Mouse (Mus musculus) limb, embryonic 15.5 days (tissue): ENCODE results near the gene Prok1. TPM values are rescaled to one million over a fixed set of nuclear protein-coding genes. Genes with fewer than 3 reads are reported as not detected.

Experiments used
- ATAC-seq: fragments of 200-750 bp; cut with Nextera tagmentation; 2 replicates; pipeline ENCODE4 v1.8.0; 2017; ENCODE audit warnings: low read depth, moderate TSS enrichment; ENCODE audit not compliant: insufficient number of reproducible peaks, low FRiP score, low TSS enrichment
- H3K27ac ChIP-seq: fragments of 300-500 bp; sonication (generic); 2 replicates; pipeline ENCODE4 v1.5.1; 2015; ENCODE audit warnings: moderate library complexity, mild to moderate bottlenecking, inconsistent platforms
- H3K27me3 ChIP-seq: fragments of 300-500 bp; sonication (generic); 2 replicates; pipeline ENCODE4 v1.6.1; 2015; ENCODE audit warnings: inconsistent platforms
- H3K36me3 ChIP-seq: fragments of 300-500 bp; sonication (generic); 2 replicates; pipeline ENCODE4 v1.6.1; 2015; ENCODE audit warnings: inconsistent platforms
- H3K4me1 ChIP-seq: fragments of 300-500 bp; sonication (generic); 2 replicates; pipeline ENCODE4 v1.6.1; 2015; ENCODE audit warnings: inconsistent platforms
- H3K4me2 ChIP-seq: fragments of 300-500 bp; sonication (generic); 2 replicates; pipeline ENCODE4 v1.6.1; 2015; ENCODE audit warnings: mild to moderate bottlenecking, inconsistent platforms
- H3K4me3 ChIP-seq: fragments of 300-500 bp; sonication (generic); 2 replicates; pipeline ENCODE4 v1.5.1; 2015; ENCODE audit warnings: mild to moderate bottlenecking, inconsistent platforms
- H3K9ac ChIP-seq: fragments of 300-500 bp; sonication (generic); 2 replicates; pipeline ENCODE4 v1.6.1; 2015; ENCODE audit warnings: inconsistent platforms
- H3K9me3 ChIP-seq: fragments of 300-500 bp; sonication (generic); 2 replicates; pipeline ENCODE4 v1.6.1; 2016; ENCODE audit warnings: inconsistent platforms
- WGBS: fragments of 180-500 bp; shearing (Covaris S2); methylation state at CpG from one replicate; pipeline ENCODE4 v1.1.7; 2015; 5-methylcytosine and 5-hydroxymethylcytosine counted together
- polyA plus RNA-seq: library from polyadenylated mRNA; unstranded; fragments of >200 nt; fragmentation: Nextera tagmentation; extraction: Ambion mirVana; gene quantifications from 2 replicates; pipeline ENCODE4 v1.2.1, GENCODE M21; 2015

Gene Prok1
- polyA plus RNA-seq, 1 experiment from 2014 or later: 0.06 TPM

- no peak for ATAC-seq
- Histone ChIP-seq H3K4me3 (no peak overlapping the region), H3K9ac (no peak overlapping the region), H3K36me3 (no peaks in the 10 kb centered on the region), H3K27me3 (no peaks in the 10 kb centered on the region), H3K4me1 (no peaks in the 10 kb centered on the region), H3K4me2 (no peak overlapping the region), H3K27ac (no peak overlapping the region), H3K9me3 (no peaks in the 10 kb centered on the region)
- 54% methylated on average over 7 of the region's 7 CpGs for WGBS
Observed at GRCm38 (mm10) chr3:107207625-107208253, 31.8 kb downstream of the Prok1 start.

DNA sequence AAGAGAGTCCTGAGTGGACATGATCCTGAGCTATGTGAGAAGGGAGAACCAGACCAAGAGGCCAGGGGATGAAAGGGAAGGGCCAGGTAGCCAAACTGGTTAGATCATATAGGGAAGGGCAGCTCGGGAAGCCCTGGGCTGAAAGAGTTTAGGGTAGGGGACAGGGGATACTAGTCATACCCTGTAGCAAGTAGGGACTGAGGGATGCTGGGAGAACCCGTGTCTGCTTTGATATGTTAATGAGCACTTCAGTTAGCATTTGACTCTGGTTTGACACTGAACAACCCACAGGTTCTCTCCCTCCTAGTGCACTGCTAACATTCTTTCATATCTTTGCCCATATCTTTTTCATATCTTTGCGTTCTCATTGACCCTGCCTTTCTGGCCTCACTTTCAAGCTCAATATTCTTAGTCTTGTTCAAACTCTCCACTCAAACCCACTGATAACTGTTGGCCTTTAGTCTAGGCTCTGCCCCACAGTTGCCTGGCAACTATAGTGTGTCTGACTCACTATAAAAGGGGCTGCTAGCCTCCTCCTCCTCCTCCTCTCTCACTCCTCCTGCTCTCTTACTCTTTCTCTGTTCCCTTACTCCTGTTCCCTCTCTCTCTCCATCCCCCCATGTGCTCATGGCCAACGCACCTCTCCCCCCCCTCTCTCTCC, 32.9 kb downstream of the Prok1 start:
- WGBS: 50% methylated on average over 4 of the region's 4 CpGs
- no peak overlapping the region for H3K4me2 ChIP-seq
- no peaks in the 10 kb centered on the region for H3K27me3 ChIP-seq
- no peaks in the 10 kb centered on the region for H3K9me3 ChIP-seq
- H3K27ac ChIP-seq: no peak overlapping the region
- H3K36me3 ChIP-seq: no peaks in the 10 kb centered on the region
- H3K4me3 ChIP-seq: no peak overlapping the region
- H3K9ac ChIP-seq: no peak overlapping the region
- ATAC-seq: no peak
- no peaks in the 10 kb centered on the region for H3K4me1 ChIP-seq

DNA sequence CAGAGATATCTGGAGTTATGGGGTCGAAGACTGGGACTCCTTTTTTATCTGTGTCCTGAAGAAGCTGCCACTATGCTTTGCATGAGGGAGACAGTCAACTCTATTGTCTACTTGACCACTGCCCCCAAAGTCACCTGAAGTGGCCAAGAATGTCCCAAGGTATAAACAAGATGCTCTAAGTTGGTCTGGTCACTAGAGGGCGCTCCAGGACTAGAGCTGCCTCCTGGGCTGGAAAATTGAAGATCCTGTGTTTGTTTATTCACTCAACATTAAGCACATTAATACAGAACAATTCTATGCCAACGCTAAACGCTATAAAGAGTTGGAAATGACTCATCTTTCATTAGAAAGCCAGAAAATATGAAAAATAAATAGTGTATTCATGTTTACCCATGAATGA, 33.5 kb downstream of the Prok1 start:
- no peaks in the 10 kb centered on the region for H3K27me3 ChIP-seq
- H3K27ac ChIP-seq: no peak overlapping the region
- WGBS: 11% methylated on average over 4 of the region's 4 CpGs
- H3K36me3 ChIP-seq: no peaks in the 10 kb centered on the region
- no peak for ATAC-seq
- no peak overlapping the region for H3K4me2 ChIP-seq
- H3K9me3 ChIP-seq: no peaks in the 10 kb centered on the region
- H3K4me1 ChIP-seq: no peaks in the 10 kb centered on the region
- H3K9ac ChIP-seq: no peak overlapping the region
- no peak overlapping the region for H3K4me3 ChIP-seq

GRCm38 (mm10) chr3:107205170-107205569, 34.3 kb downstream of the Prok1 start:
- Histone ChIP-seq H3K27ac (no peak overlapping the region), H3K4me2 (no peak overlapping the region), H3K4me1 (no peaks in the 10 kb centered on the region), H3K36me3 (no peaks in the 10 kb centered on the region), H3K4me3 (no peak overlapping the region), H3K27me3 (no peaks in the 10 kb centered on the region), H3K9ac (no peak overlapping the region), H3K9me3 (no peaks in the 10 kb centered on the region)
- no peak for ATAC-seq

DNA sequence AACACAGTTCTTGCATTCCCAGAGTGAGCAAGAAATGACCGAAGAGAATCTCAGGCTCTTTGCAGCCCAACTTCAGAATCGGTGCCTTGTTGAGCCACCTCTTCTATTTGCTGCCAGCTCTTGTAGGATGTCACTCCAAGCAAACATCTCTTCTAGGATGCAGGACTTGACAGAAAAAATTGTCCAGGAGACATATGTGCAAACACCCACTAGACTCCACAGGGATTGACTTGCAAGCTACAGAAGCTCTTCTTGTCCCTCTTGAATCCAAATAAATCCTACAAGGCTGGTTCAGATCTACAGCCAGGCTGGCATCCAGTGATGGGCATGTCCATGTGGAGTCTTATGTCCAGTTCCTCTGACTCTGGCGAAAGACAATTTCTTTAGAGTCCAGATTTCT, 35.1 kb downstream of the Prok1 start:
- H3K27ac ChIP-seq: no peak overlapping the region
- H3K4me2 ChIP-seq: no peak overlapping the region
- no peaks in the 10 kb centered on the region for H3K4me1 ChIP-seq
- no peaks in the 10 kb centered on the region for H3K9me3 ChIP-seq
- H3K36me3 ChIP-seq: no peaks in the 10 kb centered on the region
- no peaks in the 10 kb centered on the region for H3K27me3 ChIP-seq
- no peak overlapping the region for H3K9ac ChIP-seq
- H3K4me3 ChIP-seq: no peak overlapping the region
- ATAC-seq: no peak
- WGBS: 84% methylated on average over 3 of the region's 3 CpGs

DNA sequence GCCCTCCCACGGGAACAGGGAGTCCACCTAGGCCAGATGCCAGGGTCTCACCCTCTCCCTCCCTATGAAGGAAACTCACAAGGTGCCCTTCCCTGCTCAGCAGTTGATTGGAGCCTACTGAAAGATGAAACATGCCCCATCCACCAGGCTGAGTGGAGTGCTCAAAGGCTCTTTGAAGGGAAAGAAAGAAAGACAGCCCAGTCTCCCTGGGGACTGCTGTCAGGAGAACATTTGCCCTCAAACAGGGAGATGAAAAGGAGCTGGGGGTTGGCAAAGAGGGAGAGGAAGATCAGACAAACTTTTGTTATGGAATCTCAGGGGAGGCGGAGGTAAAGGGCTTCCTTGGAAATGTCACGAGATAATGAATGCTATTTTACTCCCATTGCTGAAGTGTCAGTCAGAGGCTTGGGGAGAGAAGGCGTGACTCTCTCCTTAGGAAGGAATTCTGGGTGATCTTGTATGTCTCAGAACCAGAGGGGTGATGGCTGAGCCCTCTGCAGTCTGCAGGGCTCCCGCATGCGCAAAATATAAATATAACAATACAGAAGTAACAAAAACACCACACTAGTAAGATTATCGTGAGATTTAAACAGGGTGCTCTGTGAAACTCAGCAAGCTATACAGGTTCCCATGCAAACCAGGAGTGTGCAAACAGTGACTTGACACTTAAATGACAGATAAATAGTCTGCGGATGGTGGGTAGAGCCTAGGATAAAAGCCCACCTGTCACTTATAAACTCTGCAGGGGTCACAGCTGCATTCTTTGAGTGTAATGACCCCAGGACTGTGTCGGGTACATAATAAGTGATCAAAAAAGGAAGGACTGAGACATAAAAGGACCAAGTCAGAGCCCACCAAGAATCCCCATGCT, 38.0 kb downstream of the Prok1 start:
- WGBS: 36% methylated on average over 9 of the region's 9 CpGs
- H3K4me2 ChIP-seq: no peak overlapping the region
- no peaks in the 10 kb centered on the region for H3K9me3 ChIP-seq
- H3K4me1 ChIP-seq: no peaks in the 10 kb centered on the region
- H3K27me3 ChIP-seq: no peaks in the 10 kb centered on the region
- H3K4me3 ChIP-seq: no peak overlapping the region
- ATAC-seq: no peak
- no peaks in the 10 kb centered on the region for H3K36me3 ChIP-seq
- no peak overlapping the region for H3K27ac ChIP-seq
- no peak overlapping the region for H3K9ac ChIP-seq

- H3K27me3 ChIP-seq: no peaks in the 10 kb centered on the region
- 36% methylated on average over 6 of the region's 6 CpGs for WGBS
Observed at GRCm38 (mm10) chr3:107188226-107188899, 51.1 kb downstream of the Prok1 start.

GRCm38 (mm10) chr3:107187022-107187421, 52.5 kb downstream of the Prok1 start:
- no peak overlapping the region for H3K9ac ChIP-seq
- H3K36me3 ChIP-seq: no peaks in the 10 kb centered on the region
- no peak for ATAC-seq
- no peak overlapping the region for H3K27ac ChIP-seq
- 79% methylated on average over 4 of the region's 4 CpGs for WGBS
- no peaks in the 10 kb centered on the region for H3K27me3 ChIP-seq
- H3K9me3 ChIP-seq: no peaks in the 10 kb centered on the region
- no peak overlapping the region for H3K4me2 ChIP-seq
- H3K4me3 ChIP-seq: no peak overlapping the region
- no peaks in the 10 kb centered on the region for H3K4me1 ChIP-seq

More at GRCm38 (mm10) chr3:107188226-107188899, 51.1 kb downstream of the Prok1 start:
- no peak overlapping the region for H3K4me2 ChIP-seq
- no peak overlapping the region for H3K4me3 ChIP-seq
- H3K36me3 ChIP-seq: no peaks in the 10 kb centered on the region
- no peak overlapping the region for H3K27ac ChIP-seq
- ATAC-seq: no peak
- no peak overlapping the region for H3K9ac ChIP-seq
- H3K9me3 ChIP-seq: no peaks in the 10 kb centered on the region
- no peaks in the 10 kb centered on the region for H3K4me1 ChIP-seq

GRCm38 (mm10) chr3:107185597-107185996, 53.9 kb downstream of the Prok1 start:
- Histone ChIP-seq H3K27ac (no peak overlapping the region), H3K9me3 (no peaks in the 10 kb centered on the region), H3K9ac (no peak overlapping the region), H3K4me3 (no peak overlapping the region), H3K4me1 (no peaks in the 10 kb centered on the region), H3K27me3 (no peaks in the 10 kb centered on the region), H3K4me2 (no peak overlapping the region), H3K36me3 (no peaks in the 10 kb centered on the region)
- ATAC-seq: no peak
- 67% methylated on average over 3 of the region's 3 CpGs for WGBS

- Histone ChIP-seq H3K36me3 (no peaks in the 10 kb centered on the region), H3K27ac (no peak overlapping the region), H3K4me3 (no peak overlapping the region), H3K27me3 (no peaks in the 10 kb centered on the region), H3K9ac (no peak overlapping the region), H3K4me1 (no peaks in the 10 kb centered on the region), H3K9me3 (no peaks in the 10 kb centered on the region), H3K4me2 (no peak overlapping the region)
- WGBS: 68% methylated on average over 3 of the region's 3 CpGs
- ATAC-seq: no peak
Observed at GRCm38 (mm10) chr3:107183178-107183577, 56.3 kb downstream of the Prok1 start.
